Mouse (Mus musculus) ovary, postnatal 36 days (tissue): ENCODE data around the gene Taf15.

Experiments
- DNase-seq: peaks from one replicate; pipeline ENCODE4 v3.0.0; 2022; ENCODE audit warnings: low spot score, mixed read lengths

Gene Taf15

DNA sequence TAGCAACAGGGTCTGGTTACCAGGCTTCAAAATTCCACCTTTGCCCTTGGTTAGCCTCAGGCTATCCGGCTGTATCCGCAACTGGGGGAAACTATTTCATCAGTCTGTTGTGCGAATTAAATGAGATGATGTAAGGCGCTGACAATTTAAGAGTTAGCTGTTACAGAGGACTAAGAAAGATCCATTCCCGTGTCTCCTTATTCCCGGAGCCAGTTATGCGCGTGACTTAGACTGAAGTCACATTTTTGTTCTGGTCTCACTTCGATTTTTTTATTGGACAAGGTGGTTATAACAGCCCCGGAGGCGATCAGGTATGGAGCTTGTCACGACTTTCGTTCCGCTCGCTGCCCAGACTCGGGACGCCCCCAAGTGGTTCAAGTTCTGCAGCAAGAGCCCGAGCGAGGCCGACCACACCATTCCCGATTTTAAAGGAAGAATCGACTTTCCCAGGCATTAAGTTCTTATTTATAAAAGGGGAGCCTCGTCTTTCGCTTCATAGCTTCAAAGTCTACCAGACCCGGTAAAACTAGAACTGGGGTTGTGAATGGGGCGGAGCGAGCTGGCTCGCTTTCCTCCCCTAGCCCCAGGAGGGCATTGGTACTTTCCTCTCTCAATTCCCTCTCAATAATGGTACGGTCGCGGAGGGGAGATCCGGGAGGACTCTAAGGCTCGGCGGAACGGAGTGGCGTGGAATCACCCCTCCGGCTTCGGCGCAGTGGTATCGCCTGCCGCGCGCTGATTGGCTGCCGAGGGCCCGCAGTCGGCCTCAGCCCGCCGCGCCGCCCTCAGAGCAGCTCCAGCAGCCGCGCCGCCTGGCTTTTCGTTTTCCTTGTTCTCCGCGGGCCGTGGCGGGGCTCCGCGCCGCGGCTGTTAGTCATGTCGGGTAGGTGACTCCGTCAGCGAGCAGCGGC lies at the start of gene Taf15:
TSS of gene Taf15 (plus strand) at position 763 of the 911 bp plus-strand sequence.
- DNase-seq: peak; percentile 99

DNA sequence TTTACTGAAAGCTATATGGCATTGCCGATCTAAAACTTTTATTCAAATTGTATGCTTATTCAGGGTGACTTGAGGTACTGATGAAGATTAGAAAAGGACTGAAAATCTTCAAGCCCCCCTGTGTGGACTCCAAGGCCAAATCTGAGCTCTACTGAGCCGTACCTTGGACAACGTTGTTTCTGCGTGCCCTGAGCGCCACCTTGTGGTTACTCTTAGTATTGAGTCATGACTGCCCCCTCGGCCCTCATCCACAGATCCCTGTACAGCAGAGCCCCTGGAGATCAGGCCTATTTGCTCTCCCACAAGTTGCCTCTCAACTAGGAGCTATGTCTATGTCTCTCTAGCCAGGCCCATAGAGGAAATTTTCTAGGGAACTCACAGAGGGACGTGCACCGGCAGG lies 48.2 kb upstream of the Taf15 start:
- peak; percentile 54 for DNase-seq

DNA sequence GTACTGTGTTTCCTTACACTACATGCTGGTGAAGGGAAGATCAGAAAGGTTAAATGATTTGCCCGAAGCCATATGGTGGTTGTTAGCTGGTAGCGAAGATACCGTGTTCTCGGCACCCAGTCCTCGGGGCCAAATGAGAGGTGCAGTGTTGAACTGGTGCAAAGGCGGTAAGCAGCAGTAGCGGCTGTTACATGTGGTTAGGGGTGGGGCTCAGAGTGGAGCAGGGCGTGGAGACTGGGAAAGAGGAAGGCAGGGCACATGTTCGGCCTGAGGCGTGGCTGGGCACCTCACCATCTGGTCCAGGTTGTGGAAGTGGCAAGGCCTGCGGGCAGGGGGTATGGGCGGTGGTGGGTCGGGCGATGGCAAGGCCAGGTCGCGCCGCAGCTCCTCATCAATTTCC lies 45.9 kb upstream of the Taf15 start:
- no peak for DNase-seq

DNA sequence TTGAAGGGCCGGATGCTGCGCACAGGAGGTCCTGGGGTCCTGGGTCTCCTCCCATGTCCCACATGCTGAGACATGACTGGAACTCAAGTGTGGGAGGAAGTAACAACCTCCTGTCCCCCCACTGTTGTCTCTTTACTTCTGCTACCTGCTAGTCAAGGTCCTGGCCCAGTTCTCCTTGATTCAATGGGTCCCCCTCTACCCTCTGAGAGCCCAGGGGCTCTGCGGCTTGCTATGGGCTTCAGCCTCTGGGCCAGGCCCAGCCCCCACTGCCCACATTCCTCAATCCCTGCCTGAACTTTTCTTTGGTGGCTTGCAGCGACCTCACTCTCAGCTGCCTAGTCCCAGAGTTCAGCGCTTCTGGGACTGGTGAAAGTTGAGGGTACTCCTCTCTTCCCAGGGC lies 43.5 kb upstream of the Taf15 start, which contains the start of gene Gas2l2:
TSS of gene Gas2l2 (minus strand) at position 101 of the 400 bp plus-strand sequence.
- DNase-seq: no peak

DNA sequence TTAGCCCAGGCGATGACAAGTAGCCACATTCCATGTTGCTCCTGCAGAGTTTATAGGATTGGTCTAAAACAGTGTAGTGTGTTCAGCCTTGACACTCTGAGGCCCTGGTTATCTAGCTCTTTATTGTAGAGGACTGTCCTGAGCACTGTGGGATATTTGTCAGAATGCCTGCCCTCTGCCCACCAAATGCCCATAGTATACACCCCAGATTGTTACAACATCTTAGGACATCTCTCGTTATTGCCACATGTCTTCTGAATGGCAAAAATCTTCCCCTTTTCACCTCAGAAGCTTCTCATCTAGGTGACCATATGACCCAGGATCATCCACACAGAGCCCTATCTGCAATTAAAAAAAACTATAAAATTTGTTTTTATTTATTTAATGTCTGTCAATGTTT lies 40.4 kb upstream of the Taf15 start:
- DNase-seq: no peak

DNA sequence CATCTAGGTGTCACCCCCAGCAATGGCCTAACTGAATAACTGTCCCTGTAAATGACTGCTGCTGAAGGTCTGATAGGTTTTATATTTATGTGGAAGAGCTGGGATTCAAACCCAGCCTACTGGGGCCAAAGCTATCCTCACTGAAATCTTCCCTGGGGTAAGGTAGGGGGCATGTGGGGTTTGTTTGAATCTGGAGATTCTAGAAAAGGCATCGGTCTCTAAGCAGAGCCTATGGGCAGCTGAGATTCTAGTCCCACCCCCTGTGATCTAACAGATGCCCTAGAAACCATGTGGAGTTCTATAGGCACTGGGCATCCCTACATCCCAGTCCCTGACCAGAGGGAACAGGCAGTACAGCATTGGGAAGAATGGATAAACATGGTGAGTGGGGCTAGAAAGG lies 35.5 kb upstream of the Taf15 start, which contains the start of gene 1700020L24Rik:
TSS of gene 1700020L24Rik (plus strand) at position 301 of the 400 bp plus-strand sequence.
- no peak for DNase-seq

DNA sequence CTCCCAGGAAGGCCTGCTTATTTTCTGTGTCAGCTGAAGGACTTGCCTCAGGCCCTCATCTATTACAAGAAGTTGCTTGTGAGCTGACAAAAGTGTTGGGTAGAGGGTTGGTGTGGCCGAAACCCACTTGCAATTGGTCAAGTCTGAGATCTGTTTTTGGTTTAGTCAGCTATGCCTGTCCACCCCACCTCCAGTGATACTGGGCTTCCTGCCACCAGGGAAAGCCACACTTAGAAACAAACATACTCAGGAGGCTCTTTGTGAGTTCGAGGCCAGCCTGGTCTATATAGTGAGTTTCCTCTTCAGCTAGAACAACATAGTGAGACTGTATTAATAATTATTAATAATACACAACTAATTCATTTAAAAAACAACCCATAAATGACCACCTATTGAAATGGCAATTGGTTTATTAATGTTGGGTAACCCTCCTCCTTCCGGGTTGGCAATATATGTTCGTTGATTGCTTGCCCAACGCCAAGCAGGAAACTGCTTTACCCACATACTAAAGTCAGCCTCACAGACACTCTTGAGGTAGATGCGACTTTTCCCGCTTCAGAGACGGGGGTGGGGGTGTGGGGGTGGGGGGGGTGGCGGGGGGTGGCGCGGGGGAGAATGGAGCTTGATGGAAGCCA lies 33.3 kb upstream of the Taf15 start:
- DNase-seq: no peak

DNA sequence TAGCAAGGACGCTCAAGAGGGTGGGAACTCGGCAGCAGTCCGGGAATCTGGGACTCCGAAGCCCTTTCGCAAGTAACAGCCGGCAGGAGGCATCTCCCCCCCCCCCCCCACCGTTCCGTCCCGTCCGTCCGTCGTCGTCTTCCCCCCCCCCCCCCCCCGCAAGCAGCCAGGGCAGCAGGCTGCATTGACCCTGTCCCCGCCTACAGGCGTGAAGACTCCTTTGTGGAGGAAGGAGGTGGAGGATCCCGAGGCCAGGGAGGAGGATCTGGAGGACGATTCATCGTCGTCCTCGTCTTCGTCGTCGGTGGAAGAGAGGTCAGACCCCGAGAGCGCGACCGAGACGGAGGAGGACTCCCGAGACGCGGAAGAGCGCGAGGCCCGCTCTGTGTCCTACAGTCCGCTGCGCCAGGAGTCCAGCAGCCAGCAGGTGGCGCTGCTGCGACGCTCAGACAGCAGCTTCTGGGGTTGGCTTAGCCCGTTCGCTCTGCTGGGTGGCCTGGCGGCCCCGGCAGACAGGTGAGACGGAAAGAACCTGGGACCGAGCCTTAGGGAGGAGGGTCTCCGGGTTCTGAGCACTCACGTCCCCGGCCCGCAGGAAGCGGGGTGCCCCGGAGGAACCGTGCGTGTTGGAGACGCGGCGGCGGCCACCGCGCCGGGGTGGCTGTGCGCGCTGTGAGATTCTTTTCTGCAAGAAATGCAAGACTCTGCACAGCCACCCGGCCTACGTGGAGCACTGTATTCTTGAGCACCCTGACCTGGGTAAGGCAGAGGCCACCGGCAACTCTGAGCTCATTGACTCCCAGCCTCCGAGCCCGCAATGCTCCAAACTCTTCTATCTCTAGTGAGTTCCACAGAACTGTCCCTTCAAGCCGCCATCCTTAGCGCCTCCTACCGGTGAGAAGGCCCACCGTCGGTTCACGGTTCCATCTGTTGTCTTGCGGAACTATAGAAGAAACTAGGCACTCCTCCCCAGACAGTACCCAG lies 32.5 kb upstream of the Taf15 start:
- peak; percentile 85 for DNase-seq

DNA sequence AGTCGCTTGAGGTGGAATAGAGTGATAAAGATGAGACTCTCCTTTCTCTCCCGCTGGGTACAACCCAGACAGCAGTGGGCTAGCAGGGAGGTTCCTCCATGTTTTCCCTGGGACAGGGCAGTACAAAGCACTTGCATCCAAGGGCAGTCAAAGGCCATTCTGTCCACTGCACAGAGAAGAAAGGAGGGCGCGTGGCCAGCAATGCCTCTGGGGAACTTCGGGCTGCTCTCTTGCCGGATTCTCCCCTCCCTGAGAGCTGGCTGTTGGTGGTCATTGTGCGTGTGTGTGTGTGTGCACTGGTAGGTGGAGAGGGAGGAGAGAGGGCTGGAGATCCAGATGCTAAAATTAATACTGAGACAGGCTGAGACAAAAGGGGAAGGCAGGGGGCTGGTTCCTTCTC lies 31.7 kb upstream of the Taf15 start:
- peak; percentile 37 for DNase-seq

DNA sequence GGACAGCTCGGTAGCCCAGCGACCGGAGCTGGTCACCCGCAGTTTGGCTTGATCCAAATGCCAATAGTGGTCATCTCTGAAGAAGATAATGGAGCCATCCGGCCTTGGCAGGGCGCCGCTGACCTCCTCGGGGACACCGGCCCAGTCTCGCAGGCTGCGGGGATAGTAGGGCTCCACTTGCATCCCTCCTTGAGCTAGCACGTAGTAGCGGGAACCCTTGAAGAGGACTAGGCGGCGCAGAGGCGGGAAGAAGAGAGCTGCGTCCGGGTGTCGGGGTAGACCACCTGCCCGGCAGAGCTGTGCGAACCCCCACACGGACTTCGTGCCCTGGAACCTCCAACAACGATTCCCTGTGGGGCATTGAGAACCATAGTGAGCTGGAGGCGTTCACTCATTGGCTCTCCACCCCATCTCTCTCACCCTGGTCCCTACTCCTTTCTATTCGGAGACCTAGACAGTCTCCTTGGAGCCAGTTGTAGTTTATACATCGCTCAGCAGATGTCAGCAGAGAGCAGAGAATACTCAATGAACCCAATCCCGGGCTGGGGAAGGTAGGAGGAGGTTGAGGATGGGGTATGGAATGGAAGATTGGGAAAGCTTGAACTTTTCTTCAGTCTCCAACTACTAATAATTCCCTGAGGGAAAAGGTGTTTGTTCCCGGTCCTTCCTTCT lies 30.2 kb upstream of the Taf15 start:
- peak; percentile 34 for DNase-seq

DNA sequence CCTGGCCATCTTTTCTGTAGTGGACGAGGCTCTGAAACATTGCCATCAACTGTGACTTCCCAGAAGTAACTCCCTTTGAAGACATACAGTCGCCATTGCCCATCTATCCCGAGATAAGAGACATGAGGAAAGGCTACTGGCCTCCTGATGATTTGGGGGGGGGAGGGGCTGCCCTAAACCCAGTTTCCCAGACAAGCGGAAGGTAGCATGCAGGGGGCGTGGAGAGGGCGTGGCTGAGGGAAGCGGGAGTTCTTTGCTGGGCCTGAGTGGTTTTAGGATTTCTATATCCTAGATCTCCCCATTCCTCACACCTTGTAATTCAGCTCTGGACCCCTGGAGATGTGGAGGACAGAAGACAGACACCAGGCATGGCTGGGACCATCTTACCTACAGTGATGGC lies 29.1 kb upstream of the Taf15 start:
- no peak for DNase-seq

DNA sequence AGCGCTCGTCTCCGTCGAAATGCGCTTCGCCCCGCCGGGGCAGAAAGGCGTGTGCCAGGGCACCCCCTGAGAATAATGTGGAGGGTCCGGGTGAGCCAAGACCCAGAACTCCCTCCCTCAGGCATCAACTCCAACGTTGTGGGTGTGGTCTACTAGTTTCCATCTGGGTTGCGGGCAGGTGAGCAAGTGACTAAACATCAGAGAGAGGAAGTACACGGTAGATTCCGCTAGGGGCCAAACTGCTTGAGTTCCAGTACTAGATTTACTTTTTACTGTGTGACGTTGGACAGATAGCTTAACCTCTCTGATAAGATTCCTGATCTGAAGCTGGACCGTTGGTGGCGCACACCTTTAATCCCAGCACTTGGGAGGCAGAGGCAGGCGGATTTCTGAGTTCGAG lies 27.9 kb upstream of the Taf15 start:
- no peak for DNase-seq

DNA sequence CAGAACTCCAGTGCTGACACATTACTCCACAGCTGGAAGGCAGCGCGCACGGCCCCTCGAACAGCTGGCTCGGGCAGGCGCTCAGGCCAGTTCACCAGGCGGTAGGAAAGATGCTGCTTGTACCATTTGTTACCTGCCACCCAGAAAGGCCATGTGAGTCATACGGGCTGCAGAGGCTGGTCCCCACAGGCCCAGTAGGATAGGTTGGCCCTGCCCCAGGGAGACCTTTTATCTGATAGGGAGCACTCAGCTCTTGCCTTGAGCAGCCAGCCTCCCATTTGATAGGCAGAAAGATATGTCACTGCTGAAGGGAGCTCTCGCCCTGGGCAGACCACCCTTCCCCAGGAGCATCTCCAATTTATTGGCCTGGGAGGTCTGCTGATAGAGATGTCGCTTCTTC lies 25.3 kb upstream of the Taf15 start:
- DNase-seq: no peak

DNA sequence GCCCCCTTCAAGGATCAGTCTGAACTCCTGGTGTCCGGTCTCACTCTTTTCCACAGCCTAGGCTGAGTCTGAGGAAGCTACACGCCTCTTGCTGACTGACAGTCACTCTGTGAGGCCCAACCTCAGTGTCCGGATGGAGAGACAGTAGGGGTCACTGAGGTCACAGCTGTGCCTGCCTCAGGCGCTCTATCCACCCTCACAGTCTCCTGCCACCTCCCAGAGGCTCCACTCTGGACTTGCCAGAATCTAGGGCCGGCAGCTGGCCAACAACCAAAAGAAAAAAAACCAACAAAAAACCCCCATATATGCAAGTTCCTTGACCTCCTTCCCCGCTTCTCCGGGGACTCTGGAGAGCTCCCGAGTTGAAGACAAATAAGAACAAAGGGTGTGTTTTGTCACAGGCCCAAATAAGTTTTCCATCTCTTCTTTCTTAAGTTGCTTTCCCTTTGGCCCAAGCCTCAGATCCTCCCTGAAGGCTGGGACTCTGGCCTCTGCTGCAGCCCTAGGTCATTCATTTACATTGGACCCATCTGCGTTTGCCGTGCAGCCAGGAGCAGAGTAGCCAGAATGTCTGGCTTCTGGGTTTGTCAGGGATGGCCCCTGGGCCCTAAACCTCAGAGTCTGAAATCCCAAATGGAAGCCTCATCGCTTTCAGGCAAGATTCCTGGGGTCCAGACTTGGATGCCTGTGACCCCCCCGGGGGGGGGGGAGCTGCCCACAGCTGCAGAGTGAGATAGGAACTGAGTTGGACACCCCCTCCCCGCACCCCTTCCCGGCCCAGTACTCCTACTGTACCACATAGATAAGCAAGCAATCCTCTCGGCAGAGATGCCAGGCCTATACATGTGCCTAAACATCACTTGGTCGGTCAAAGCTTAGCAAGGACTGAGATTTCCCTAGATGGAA lies 24.6 kb upstream of the Taf15 start:
- DNase-seq: no peak

DNA sequence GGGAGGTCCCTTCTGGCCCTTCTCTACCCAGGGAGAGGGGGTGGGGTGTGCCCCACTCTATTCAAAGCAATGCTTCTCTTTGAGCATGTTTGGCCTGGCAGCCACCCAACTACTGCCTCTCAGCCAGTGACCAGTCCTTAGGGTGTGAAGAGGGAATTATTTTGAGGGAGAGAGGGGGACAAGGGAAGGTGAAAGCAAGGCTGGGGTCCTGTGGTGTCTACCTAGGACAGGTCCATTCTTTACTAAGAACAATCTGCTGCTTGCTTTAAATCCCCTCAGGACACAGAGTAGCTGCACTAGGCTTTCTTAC lies 24.0 kb upstream of the Taf15 start:
- no peak for DNase-seq

DNA sequence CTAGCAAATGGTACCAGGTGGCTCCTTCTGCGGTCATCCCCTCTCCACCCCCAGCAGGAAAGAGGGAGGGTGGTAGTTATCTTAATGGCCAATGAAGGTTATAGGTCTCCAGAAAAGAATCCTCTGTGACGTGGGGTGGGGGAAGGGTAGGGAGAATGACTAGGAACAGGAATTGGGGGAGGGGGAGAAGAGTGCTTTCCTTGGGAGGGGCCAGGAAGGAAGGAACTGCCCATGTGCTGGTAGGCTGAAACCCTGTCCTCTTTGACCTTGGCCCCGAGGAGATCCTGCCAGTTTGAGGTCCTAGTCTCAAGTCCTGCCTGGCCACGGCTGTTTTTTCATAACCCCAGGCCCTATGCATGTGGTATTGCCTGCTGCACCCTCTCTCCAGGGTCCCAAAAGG lies 23.6 kb upstream of the Taf15 start:
- DNase-seq: no peak

DNA sequence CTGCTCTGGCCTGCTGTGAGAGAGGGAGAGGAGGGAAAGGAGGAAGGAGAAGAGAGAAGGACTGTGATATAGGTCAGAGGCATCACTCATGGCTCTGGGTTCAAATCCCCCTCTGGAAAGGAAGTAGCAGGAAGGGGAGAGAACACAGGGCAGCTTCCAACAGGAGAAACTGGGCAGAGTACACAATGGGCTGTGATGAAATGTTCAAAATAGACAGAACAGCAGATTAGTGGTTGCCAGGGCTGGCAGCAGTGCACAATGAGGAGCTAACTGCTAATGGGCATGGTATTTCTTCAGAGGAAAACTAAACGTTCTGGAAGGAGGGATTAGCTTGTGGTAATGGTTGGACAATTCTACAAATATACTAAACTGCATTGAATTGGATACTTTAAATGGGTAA lies 22.3 kb upstream of the Taf15 start:
- DNase-seq: no peak

DNA sequence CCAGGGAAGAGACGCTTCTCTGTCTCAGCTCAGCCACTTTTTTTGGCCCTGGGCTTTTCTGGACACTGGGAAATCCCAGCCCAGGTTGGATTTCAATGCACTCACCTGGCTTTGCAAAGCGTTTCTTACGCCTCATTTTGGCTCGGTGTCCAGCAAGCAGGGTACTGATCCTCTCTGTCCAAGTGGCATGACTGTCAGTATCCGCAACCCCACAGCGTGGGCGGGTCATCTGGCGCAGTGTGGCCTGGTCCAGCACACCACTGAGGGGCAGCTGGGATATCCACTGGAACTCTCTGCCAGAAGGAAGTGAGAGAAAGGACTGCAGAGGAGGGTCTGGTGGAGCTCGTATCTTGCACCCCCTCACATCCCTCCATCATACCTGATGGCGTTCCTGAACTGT lies 21.6 kb upstream of the Taf15 start:
- no peak for DNase-seq

DNA sequence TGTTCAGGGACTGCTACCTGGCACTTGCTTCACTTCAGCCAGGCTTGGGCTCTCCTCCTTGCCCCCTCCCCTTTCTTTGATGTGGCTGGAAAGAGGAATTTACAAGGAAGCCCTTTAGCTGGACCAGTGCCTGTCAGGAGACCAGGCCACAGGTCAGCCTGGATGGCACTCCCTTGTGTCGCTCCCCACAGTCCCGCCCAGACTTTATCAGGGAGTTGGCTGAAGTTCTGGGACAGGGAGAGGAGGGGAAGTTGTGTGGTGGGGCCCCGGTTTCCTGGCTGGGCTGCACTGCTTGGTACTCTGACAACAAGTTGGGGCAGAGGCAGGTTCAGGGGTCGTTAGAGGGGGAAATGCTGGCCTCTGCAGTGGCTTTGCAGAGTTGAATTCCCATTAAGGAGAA lies 18.3 kb upstream of the Taf15 start:
- DNase-seq: no peak

DNA sequence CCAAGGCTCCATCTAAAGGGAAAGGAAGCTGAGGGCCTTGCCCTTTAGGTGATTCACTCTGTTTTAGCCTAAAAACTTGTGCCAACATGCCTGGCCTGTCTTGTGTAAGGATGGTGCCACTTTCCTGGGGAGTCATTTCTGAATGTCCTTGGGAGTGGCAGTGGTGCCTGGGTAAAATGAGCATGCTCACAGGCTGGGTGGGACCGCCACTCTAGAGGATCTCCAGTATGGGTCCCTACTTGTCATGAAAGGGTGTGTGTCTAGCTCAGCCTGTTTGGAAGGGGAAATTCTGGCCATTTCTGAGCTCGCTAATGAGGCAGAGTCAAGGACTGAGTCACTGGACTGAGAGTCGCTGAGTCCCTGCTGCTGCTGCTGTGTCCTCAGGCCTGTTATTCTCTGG lies 17.3 kb upstream of the Taf15 start:
- no peak for DNase-seq

DNA sequence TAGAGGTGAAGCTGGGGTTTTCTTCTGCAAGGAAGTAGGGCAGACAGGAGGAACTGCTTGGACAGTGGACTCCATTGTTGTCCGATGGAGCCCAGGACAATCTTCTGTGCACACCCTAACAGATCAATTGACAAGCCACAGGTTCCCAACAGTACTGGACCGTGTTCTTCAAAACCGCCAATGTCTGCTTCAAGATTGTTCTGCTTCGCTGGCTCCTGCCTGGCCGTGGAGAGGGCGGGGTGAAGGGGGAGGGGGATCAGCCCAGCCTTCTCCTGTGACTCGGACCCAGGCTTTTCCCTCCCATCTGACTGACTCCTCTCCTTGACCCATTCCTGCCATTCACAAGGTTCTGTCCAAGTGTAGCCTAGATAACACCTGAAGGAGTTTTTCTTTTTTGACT lies 15.6 kb upstream of the Taf15 start:
- DNase-seq: no peak
